Mouse (Mus musculus) MEL (cell line): Measurements from ENCODE around the gene Mxra8. TPM values are rescaled to one million over a fixed set of nuclear protein-coding genes. Genes with fewer than 3 reads are reported as not detected.

Source experiments
- DNase-seq: peaks from one replicate; pipeline ENCODE4 v3.0.0; 2011; ENCODE audit warnings: low read depth, low spot score
- H3K27ac ChIP-seq: 2 replicates; pipeline ENCODE4 v1.5.1; 2012; ENCODE audit warnings: low read depth, mild to moderate bottlenecking, control low read depth, low read length, moderate library complexity; ENCODE audit not compliant: control insufficient read depth
- H3K27me3 ChIP-seq, 2 experiments: fragments of 150-350 bp in 1 of 2; sonication (generic) in 1 of 2; 2 replicates each; pipeline ENCODE4 v1.6.1; 2012; ENCODE audit warnings: low read length in 2 of 2, mild to moderate bottlenecking in 2 of 2, improper control_type of control experiment in 1 of 2, moderate library complexity in 1 of 2; ENCODE audit not compliant: insufficient read depth in 2 of 2, control insufficient read depth in 1 of 2
- H3K36me3 ChIP-seq, 2 experiments: 2 replicates each; pipeline ENCODE4 v1.6.1; 2012 to 2014; ENCODE audit warnings: low read length in 2 of 2, improper control_type of control experiment in 1 of 2, inconsistent platforms in 1 of 2, mild to moderate bottlenecking in 1 of 2; ENCODE audit not compliant: insufficient read depth in 2 of 2, control insufficient read depth in 1 of 2
- H3K4me1 ChIP-seq, 2 experiments: fragments of 150-350 bp in 1 of 2; sonication (generic) in 1 of 2; 2 replicates each; pipeline ENCODE4 v1.6.1; 2012; ENCODE audit warnings: low read length in 2 of 2, improper control_type of control experiment in 1 of 2, mild to moderate bottlenecking in 1 of 2; ENCODE audit not compliant: insufficient read depth in 2 of 2, control insufficient read depth in 1 of 2
- H3K4me3 ChIP-seq, 2 experiments: fragments of 150-350 bp in 1 of 2; sonication (generic) in 1 of 2; 2 replicates each; pipeline ENCODE4 v1.5.1; 2012; ENCODE audit warnings: low read depth in 2 of 2, low read length in 2 of 2, mild to moderate bottlenecking in 2 of 2, moderate library complexity in 2 of 2, control low read depth in 1 of 2, improper control_type of control experiment in 1 of 2; ENCODE audit not compliant: control insufficient read depth in 1 of 2, insufficient read depth in 1 of 2
- H3K79me2 ChIP-seq: 2 replicates; pipeline ENCODE4 v1.6.1; 2012; ENCODE audit warnings: mild to moderate bottlenecking, low read length, moderate library complexity; ENCODE audit not compliant: control insufficient read depth, poor library complexity, insufficient read depth
- H3K9ac ChIP-seq: 2 replicates; pipeline ENCODE4 v1.6.1; 2012; ENCODE audit warnings: low read depth, mild to moderate bottlenecking, control low read depth, low read length, moderate library complexity; ENCODE audit not compliant: control insufficient read depth, poor library complexity, severe bottlenecking
- H3K9me3 ChIP-seq: fragments of 150-350 bp; sonication (generic); replicated peaks from 2 replicates; pipeline ENCODE4 v1.6.1; 2012; ENCODE audit warnings: mild to moderate bottlenecking, low read length, improper control_type of control experiment, moderate library complexity; ENCODE audit not compliant: insufficient read depth
- BHLHE40 ChIP-seq: IDR thresholded peaks from 2 replicates; pipeline ENCODE4 v1.6.1; 2012; ENCODE audit warnings: low read depth, mild to moderate bottlenecking, inconsistent platforms, low read length, improper control_type of control experiment, borderline replicate concordance
- CHD2 ChIP-seq: IDR thresholded peaks from 2 replicates; pipeline ENCODE4 v1.6.1; 2011; ENCODE audit warnings: low read length, improper control_type of control experiment
- CTCF ChIP-seq, 3 experiments: IDR thresholded peaks in 2 of 3; conservative IDR thresholded peaks in 1 of 3; 2 replicates each; pipeline ENCODE4 v1.5.1; 2011 to 2012; ENCODE audit warnings: low read length in 3 of 3, low read depth in 2 of 3, mild to moderate bottlenecking in 2 of 3, improper control_type of control experiment in 1 of 3, inconsistent platforms in 1 of 3, mixed read lengths in 1 of 3, moderate library complexity in 1 of 3; ENCODE audit not compliant: control insufficient read depth in 1 of 3, insufficient read depth in 1 of 3, poor library complexity in 1 of 3, severe bottlenecking in 1 of 3
- ELF1 ChIP-seq: IDR thresholded peaks from 2 replicates; pipeline ENCODE4 v1.6.1; 2014; ENCODE audit warnings: low read depth, mild to moderate bottlenecking, inconsistent platforms, low read length, improper control_type of control experiment, moderate library complexity
- EP300 ChIP-seq, 2 experiments: IDR thresholded peaks; 2 replicates each; pipeline ENCODE4 v1.6.1; 2011; ENCODE audit warnings: improper control_type of control experiment in 2 of 2, low read length in 2 of 2, low read depth in 1 of 2, mild to moderate bottlenecking in 1 of 2
- ETS1 ChIP-seq: IDR thresholded peaks from 2 replicates; pipeline ENCODE4 v1.6.1; 2012; ENCODE audit warnings: low read depth, mild to moderate bottlenecking, inconsistent platforms, low read length, improper control_type of control experiment, moderate library complexity
- GABPA ChIP-seq: IDR thresholded peaks from 2 replicates; pipeline ENCODE4 v1.6.1; 2012; ENCODE audit warnings: low read depth, mild to moderate bottlenecking, inconsistent platforms, low read length, improper control_type of control experiment, moderate library complexity
- MAX ChIP-seq: IDR thresholded peaks from 2 replicates; pipeline ENCODE4 v1.6.1; 2011; ENCODE audit warnings: low read length, improper control_type of control experiment
- MAZ ChIP-seq: IDR thresholded peaks from 2 replicates; pipeline ENCODE4 v1.6.1; 2012; ENCODE audit warnings: low read depth, mild to moderate bottlenecking, inconsistent platforms, low read length, improper control_type of control experiment
- MXI1 ChIP-seq: IDR thresholded peaks from 2 replicates; pipeline ENCODE4 v1.6.1; 2011; ENCODE audit warnings: mild to moderate bottlenecking, low read depth, low read length, improper control_type of control experiment
- NELFE ChIP-seq: IDR thresholded peaks from 2 replicates; pipeline ENCODE4 v1.6.1; 2011; ENCODE audit warnings: low read depth, low read length, improper control_type of control experiment
- NRF1 ChIP-seq: IDR thresholded peaks from 2 replicates; pipeline ENCODE4 v1.6.1; 2014; ENCODE audit warnings: low read depth, mild to moderate bottlenecking, inconsistent platforms, low read length, improper control_type of control experiment, moderate library complexity; ENCODE audit not compliant: poor library complexity, insufficient read depth, severe bottlenecking
- POLR2A ChIP-seq, 2 experiments: IDR thresholded peaks; 2 replicates each; pipeline ENCODE4 v1.6.1; 2011 to 2012; ENCODE audit warnings: low read length in 2 of 2, mild to moderate bottlenecking in 2 of 2, control low read depth in 1 of 2, improper control_type of control experiment in 1 of 2, low read depth in 1 of 2, moderate library complexity in 1 of 2; ENCODE audit not compliant: control insufficient read depth in 1 of 2, insufficient read depth in 1 of 2, poor library complexity in 1 of 2
- POLR2AphosphoS2 ChIP-seq: IDR thresholded peaks from 2 replicates; pipeline ENCODE4 v1.6.1; 2011; ENCODE audit warnings: low read length, improper control_type of control experiment
- RAD21 ChIP-seq: IDR thresholded peaks from 2 replicates; pipeline ENCODE4 v1.6.1; 2011; ENCODE audit warnings: mild to moderate bottlenecking, low read depth, low read length, improper control_type of control experiment
- SIN3A ChIP-seq: IDR thresholded peaks from 2 replicates; pipeline ENCODE4 v1.6.1; 2012; ENCODE audit warnings: low read length, improper control_type of control experiment, inconsistent platforms
- TBP ChIP-seq: IDR thresholded peaks from 2 replicates; pipeline ENCODE4 v1.8.0; 2011; ENCODE audit warnings: low read depth, low read length, improper control_type of control experiment
- TCF12 ChIP-seq: IDR thresholded peaks from 2 replicates; pipeline ENCODE4 v1.6.1; 2014; ENCODE audit warnings: low read depth, mild to moderate bottlenecking, inconsistent platforms, low read length, improper control_type of control experiment, moderate library complexity
- UBTF ChIP-seq: IDR thresholded peaks from 2 replicates; pipeline ENCODE4 v1.6.1; 2012; ENCODE audit warnings: low read depth, mild to moderate bottlenecking, inconsistent platforms, low read length, improper control_type of control experiment, moderate library complexity, borderline replicate concordance; ENCODE audit not compliant: insufficient read depth
- ZC3H11A ChIP-seq: IDR thresholded peaks from 2 replicates; pipeline ENCODE4 v1.6.1; 2012; ENCODE audit warnings: low read depth, mild to moderate bottlenecking, inconsistent platforms, low read length, improper control_type of control experiment
- ZMIZ1 ChIP-seq: IDR thresholded peaks from 2 replicates; pipeline ENCODE4 v1.6.1; 2012; ENCODE audit warnings: low read depth, mild to moderate bottlenecking, inconsistent platforms, low read length, improper control_type of control experiment, moderate library complexity
- polyA plus RNA-seq, 2 experiments: library from polyadenylated mRNA; stranded (reverse) in 1 of 2; unstranded in 1 of 2; fragments of >175 nt in 1 of 2; fragments of >200 nt in 1 of 2; gene quantifications; 2 replicates each; pipeline versions ENCODE4 v1.2.1 to v1.2.4; 2012; ENCODE audit warnings: low replicate concordance in 2 of 2, low read depth in 1 of 2; ENCODE audit not compliant: insufficient read length in 2 of 2, insufficient read depth in 1 of 2, missing spikeins in 1 of 2
- total RNA-seq: library from RNA; depleted of rRNA; stranded (reverse); fragments of 300-350 nt; gene quantifications from 2 replicates; pipeline ENCODE4 v1.2.3, GENCODE M21; 2012

Gene Mxra8
- total and polyA plus RNA-seq, 3 experiments: 0.46 TPM; not detected in 2

DNA sequence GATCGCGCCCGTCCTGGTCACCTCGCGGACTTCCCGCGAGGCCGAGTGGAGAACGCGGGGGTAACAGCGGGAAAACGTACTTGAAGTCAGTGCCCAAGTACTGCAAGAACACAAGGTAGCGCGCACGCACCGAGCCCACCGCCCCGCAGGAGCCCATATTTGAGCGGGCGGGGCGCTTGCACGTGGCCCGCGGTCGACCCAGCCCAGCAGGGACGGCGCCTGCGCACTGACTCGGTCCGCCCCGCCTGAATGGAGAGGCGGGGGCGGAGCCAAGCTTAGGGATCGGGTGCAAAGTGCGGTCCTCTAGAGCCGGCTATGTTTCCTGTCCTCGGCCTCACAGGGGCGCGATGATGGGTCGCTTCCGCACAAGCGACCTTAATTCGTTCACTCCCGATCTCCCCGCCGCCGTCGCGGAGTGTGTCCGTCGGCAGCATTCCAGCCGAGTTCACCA is 52.1 kb downstream of the Mxra8 start, which contains the start of the genes Pusl1 and Acap3 (continued):
- TF ChIP-seq ZC3H11A (no peak), ETS1 (no peak), CHD2 (no peak), TBP (no peak), ELF1 (no peak; the same call in 1 of the 2 replicates), GABPA (no peak), MAX (peak; percentile 98), BHLHE40 (peak; percentile 72; the same call in 1 of the 2 replicates), EP300 (IDR thresholded peaks at IDR 0.05; ENCODE audit: low read depth in 1 of 2, low read length in 2 of 2) (peak in 1 of 2 experiments; percentile 37; a peak in 1 of 4 replicates), RAD21 (no peak)

DNA sequence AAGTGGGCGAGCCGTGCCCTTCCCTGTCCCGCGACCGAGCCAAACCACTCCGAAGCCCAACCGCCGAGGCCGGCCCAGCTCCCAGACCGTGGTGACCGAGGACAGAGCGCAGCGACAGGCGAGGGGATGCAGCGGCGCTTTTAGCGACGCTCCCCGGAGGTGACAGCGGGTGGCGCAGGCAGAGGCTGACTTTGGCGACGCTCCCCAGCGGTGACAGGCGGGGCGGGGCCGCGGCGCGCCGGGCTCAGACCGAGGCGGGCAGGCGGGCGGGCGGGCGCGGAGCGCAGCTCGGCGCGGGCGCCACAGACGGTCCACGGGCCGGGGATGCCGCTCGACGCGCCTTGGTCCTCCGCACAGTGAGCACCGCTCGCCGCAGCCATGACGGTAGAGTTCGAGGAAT is 52.5 kb downstream of the Mxra8 start:
- Histone ChIP-seq H3K27ac (peak overlapping the region; percentile 88), H3K36me3 (peaks cover 0 to 4% of the 10 kb centered on the region in 2 experiments; a peak in 3 of 4 replicates), H3K4me1 (peaks cover 5 to 17% of the 10 kb centered on the region in 2 experiments; a peak in 3 of 4 replicates), H3K9ac (peak overlapping the region; percentile 94), H3K79me2 (peaks cover 50% of the 10 kb centered on the region), H3K4me3 (peak overlapping the region; percentile 79 to 88), H3K9me3 (no peaks in the 10 kb centered on the region), H3K27me3 (no peaks in the 10 kb centered on the region)
- DNase-seq: peak; percentile 91
- TF ChIP-seq UBTF (peak; percentile 51; the same call in 1 of the 2 replicates), ZC3H11A (no peak), ZMIZ1 (0 out of 2 replicates have a peak, but pooled peaks have one; percentile 41), POLR2A (IDR thresholded peaks at IDR 0.05; ENCODE audit: control insufficient read depth in 1 of 2, insufficient read depth in 1 of 2, low read depth in 1 of 2, low read length in 2 of 2, poor library complexity in 1 of 2) (peak in 1 of 2 experiments; percentile 73; a peak in 2 of 4 replicates), NRF1 (no peak), MXI1 (no peak), SIN3A (peak; percentile 9; the same call in 1 of the 2 replicates), POLR2AphosphoS2 (no peak), MAZ (peak; percentile 38; the same call in 1 of the 2 replicates), CTCF (IDR thresholded peaks at IDR 0.05 in 2 of 3, conservative IDR thresholded peaks at IDR 0.05 in 1 of 3; ENCODE audit: control insufficient read depth in 1 of 3, insufficient read depth in 1 of 3, low read depth in 2 of 3, low read length in 3 of 3, poor library complexity in 1 of 3, severe bottlenecking in 1 of 3) (0 out of 6 replicates have a peak, but pooled peaks of 1 of the 3 experiments have one; percentile 12), NELFE (peak; percentile 45; the same call in 1 of the 2 replicates), TCF12 (0 out of 2 replicates have a peak, but pooled peaks have one; percentile 8)
